Mouse (Mus musculus) liver, embryonic 13.5 days (tissue): ENCODE data around the gene Pxn. TPM values are rescaled to one million over a fixed set of nuclear protein-coding genes. Genes with fewer than 3 reads are reported as not detected.
A peak's percentile ranks its signal among the peaks of the same experiment; 100 is the strongest.

ENCODE experiments used
- ATAC-seq: fragments of 200-750 bp; cut with Nextera tagmentation; 2 replicates; pipeline ENCODE4 v1.8.0; 2017; ENCODE audit warnings: low read depth, mild to moderate bottlenecking, moderate number of reproducible peaks, moderate library complexity
- DNase-seq: peaks from one replicate; pipeline ENCODE4 v3.0.0; 2022
- H3K27ac ChIP-seq: fragments of 300-500 bp; sonication (generic); 2 replicates; pipeline ENCODE4 v1.5.1; 2015; ENCODE audit warnings: moderate library complexity, mild to moderate bottlenecking, inconsistent platforms
- H3K27me3 ChIP-seq: fragments of 300-500 bp; sonication (generic); 2 replicates; pipeline ENCODE4 v1.6.1; 2015; ENCODE audit warnings: mild to moderate bottlenecking, inconsistent platforms
- H3K36me3 ChIP-seq: fragments of 300-500 bp; sonication (generic); 2 replicates; pipeline ENCODE4 v1.6.1; 2015; ENCODE audit warnings: mild to moderate bottlenecking, inconsistent platforms
- H3K4me1 ChIP-seq: fragments of 300-500 bp; sonication (generic); replicated peaks from 2 replicates; pipeline ENCODE4 v1.6.1; 2015; ENCODE audit warnings: inconsistent platforms
- H3K4me2 ChIP-seq: fragments of 300-500 bp; sonication (generic); 2 replicates; pipeline ENCODE4 v1.6.1; 2015; ENCODE audit warnings: inconsistent platforms, mild to moderate bottlenecking, moderate library complexity
- H3K4me3 ChIP-seq: fragments of 300-500 bp; sonication (generic); replicated peaks from 2 replicates; pipeline ENCODE4 v1.5.1; 2015; ENCODE audit warnings: mild to moderate bottlenecking, inconsistent platforms
- H3K9ac ChIP-seq: fragments of 300-500 bp; sonication (generic); 2 replicates; pipeline ENCODE4 v1.6.1; 2015; ENCODE audit warnings: mild to moderate bottlenecking, inconsistent platforms
- H3K9me3 ChIP-seq: fragments of 300-500 bp; sonication (generic); replicated peaks from 2 replicates; pipeline ENCODE4 v1.6.1; 2016; ENCODE audit warnings: inconsistent platforms
- WGBS: fragments of 180-500 bp; shearing (Covaris S2); methylation state at CpG from one replicate; pipeline ENCODE4 v1.1.7; 2015; ENCODE audit not compliant: insufficient replicate concordance; 5-methylcytosine and 5-hydroxymethylcytosine counted together
- polyA plus RNA-seq: library from polyadenylated mRNA; unstranded; fragments of >200 nt; fragmentation: Nextera tagmentation; extraction: Ambion mirVana; gene quantifications from 2 replicates; pipeline ENCODE4 v1.2.1, GENCODE M21; 2015

Pxn gene
- polyA plus RNA-seq, 1 experiment from 2014 or later = 11.1 TPM

- H3K27ac ChIP-seq = peak overlapping the region; percentile 83
- 50% methylated on average over 7 of the region's 7 CpGs for WGBS
- peaks cover 90% of the 10 kb centered on the region for H3K4me1 ChIP-seq
- H3K4me2 ChIP-seq = peak overlapping the region; percentile 35
- no peaks in the 10 kb centered on the region for H3K9me3 ChIP-seq
- DNase-seq = no peak
- no peak overlapping the region for H3K4me3 ChIP-seq
- no peaks in the 10 kb centered on the region for H3K27me3 ChIP-seq
- H3K36me3 ChIP-seq = no peaks in the 10 kb centered on the region
- no peak for ATAC-seq
- peak overlapping the region; percentile 40 for H3K9ac ChIP-seq
Measured at GRCm38 (mm10) chr5:115529742-115530446, 23.4 kb downstream of the Pxn start.

- no peaks in the 10 kb centered on the region for H3K36me3 ChIP-seq
- ATAC-seq (no peak), DNase-seq (no peak)
- H3K4me1 ChIP-seq = peaks cover 91% of the 10 kb centered on the region
- no peaks in the 10 kb centered on the region for H3K9me3 ChIP-seq
- peak overlapping the region; percentile 83 for H3K27ac ChIP-seq
- H3K4me3 ChIP-seq = no peak overlapping the region
- H3K27me3 ChIP-seq = no peaks in the 10 kb centered on the region
- H3K4me2 ChIP-seq = peak overlapping the region; percentile 35; the same call in 1 of the 2 replicates
- peak overlapping the region; percentile 40 for H3K9ac ChIP-seq
- 10% methylated on average over 8 of the region's 8 CpGs for WGBS
Measured at GRCm38 (mm10) chr5:115530447-115530809, 24.0 kb downstream of the Pxn start.

- Histone ChIP-seq H3K4me3 (peak overlapping the region; percentile 44), H3K9me3 (no peaks in the 10 kb centered on the region), H3K9ac (peak overlapping the region; percentile 72), H3K4me1 (peaks cover 91% of the 10 kb centered on the region), H3K27me3 (no peaks in the 10 kb centered on the region), H3K4me2 (peak overlapping the region; percentile 72), H3K36me3 (no peaks in the 10 kb centered on the region), H3K27ac (peak overlapping the region; percentile 83)
- ATAC-seq = peak; percentile 92
- DNase-seq = peak; percentile 88
- 22% methylated on average over 18 of the region's 18 CpGs for whole genome bisulfite sequencing
Measured at GRCm38 (mm10) chr5:115531671-115532270, 25.3 kb downstream of the Pxn start.

- no peak overlapping the region for H3K4me3 ChIP-seq
- DNase-seq (no peak), ATAC-seq (no peak)
- 16% methylated on average over 16 of the region's 16 CpGs for whole genome bisulfite sequencing
- no peaks in the 10 kb centered on the region for H3K9me3 ChIP-seq
- no peaks in the 10 kb centered on the region for H3K27me3 ChIP-seq
- H3K9ac ChIP-seq = peak overlapping the region; percentile 5
- H3K4me1 ChIP-seq = peaks cover 94% of the 10 kb centered on the region
- H3K4me2 ChIP-seq = peak overlapping the region; percentile 26
- peak overlapping the region; percentile 35 for H3K27ac ChIP-seq
- H3K36me3 ChIP-seq = no peaks in the 10 kb centered on the region
Measured at GRCm38 (mm10) chr5:115534290-115534731, 27.8 kb downstream of the Pxn start.

GRCm38 (mm10) chr5:115534856-115535255 is 28.4 kb downstream of the Pxn start:
- H3K36me3 ChIP-seq = no peaks in the 10 kb centered on the region
- H3K27ac ChIP-seq = peak overlapping the region; percentile 35
- H3K27me3 ChIP-seq = no peaks in the 10 kb centered on the region
- H3K9ac ChIP-seq = peak overlapping the region; percentile 5
- 10% methylated on average over 8 of the region's 8 CpGs for WGBS
- no peak for DNase-seq
- ATAC-seq = no peak
- H3K4me1 ChIP-seq = peaks cover 93% of the 10 kb centered on the region
- no peak overlapping the region for H3K4me3 ChIP-seq
- peak overlapping the region; percentile 26 for H3K4me2 ChIP-seq
- H3K9me3 ChIP-seq = no peaks in the 10 kb centered on the region

- no peak for ATAC-seq
- 13% methylated on average over 7 of the region's 7 CpGs for WGBS
- Histone ChIP-seq H3K4me2 (peak overlapping the region; percentile 26; the same call in 1 of the 2 replicates), H3K27me3 (no peaks in the 10 kb centered on the region), H3K4me3 (no peak overlapping the region), H3K27ac (peak overlapping the region; percentile 35), H3K36me3 (no peaks in the 10 kb centered on the region), H3K9ac (peak overlapping the region; percentile 5; the same call in 1 of the 2 replicates), H3K4me1 (peaks cover 85% of the 10 kb centered on the region), H3K9me3 (no peaks in the 10 kb centered on the region)
- DNase-seq = no peak
Measured at GRCm38 (mm10) chr5:115535635-115536034, 29.2 kb downstream of the Pxn start.

- ATAC-seq = peak; percentile 4; the same call in 1 of the 2 replicates
- DNase-seq = no peak
- WGBS = 52% methylated on average over 13 of the region's 13 CpGs
- Histone ChIP-seq H3K27me3 (no peaks in the 10 kb centered on the region), H3K27ac (0 out of 2 replicates have a peak overlapping the region, but pooled peaks have one; percentile 35), H3K36me3 (no peaks in the 10 kb centered on the region), H3K4me2 (0 out of 2 replicates have a peak overlapping the region, but pooled peaks have one; percentile 6), H3K9me3 (no peaks in the 10 kb centered on the region), H3K9ac (0 out of 2 replicates have a peak overlapping the region, but pooled peaks have one; percentile 0), H3K4me1 (peaks cover 81% of the 10 kb centered on the region), H3K4me3 (no peak overlapping the region)
Measured at GRCm38 (mm10) chr5:115538017-115538692, 31.7 kb downstream of the Pxn start.

GRCm38 (mm10) chr5:115538693-115539043 is 32.2 kb downstream of the Pxn start:
- H3K4me2 ChIP-seq = 0 out of 2 replicates have a peak overlapping the region, but pooled peaks have one; percentile 6
- 0 out of 2 replicates have a peak overlapping the region, but pooled peaks have one; percentile 0 for H3K9ac ChIP-seq
- no peak overlapping the region for H3K27ac ChIP-seq
- 0% methylated on average over 12 of the region's 12 CpGs for WGBS
- H3K27me3 ChIP-seq = no peaks in the 10 kb centered on the region
- DNase-seq (peak; percentile 78), ATAC-seq (peak; percentile 53)
- H3K9me3 ChIP-seq = no peaks in the 10 kb centered on the region
- peaks cover 81% of the 10 kb centered on the region for H3K4me1 ChIP-seq
- no peak overlapping the region for H3K4me3 ChIP-seq
- no peaks in the 10 kb centered on the region for H3K36me3 ChIP-seq

GRCm38 (mm10) chr5:115542635-115543384 is 36.3 kb downstream of the Pxn start:
- Histone ChIP-seq H3K4me1 (peaks cover 61% of the 10 kb centered on the region), H3K9me3 (no peaks in the 10 kb centered on the region), H3K27me3 (no peaks in the 10 kb centered on the region), H3K4me3 (peak overlapping the region; percentile 42), H3K9ac (peak overlapping the region; percentile 55), H3K4me2 (peak overlapping the region; percentile 62), H3K27ac (peak overlapping the region; percentile 79), H3K36me3 (peaks cover 33% of the 10 kb centered on the region)
- DNase-seq (no peak), ATAC-seq (no peak)
- WGBS = 15% methylated on average over 19 of the region's 19 CpGs

- peaks cover 53% of the 10 kb centered on the region for H3K4me1 ChIP-seq
Measured at GRCm38 (mm10) chr5:115543509-115544253, 37.2 kb downstream of the Pxn start.

More at GRCm38 (mm10) chr5:115543509-115544253, 37.2 kb downstream of the Pxn start:
- H3K4me2 ChIP-seq = peak overlapping the region; percentile 62
- H3K27ac ChIP-seq = peak overlapping the region; percentile 79
- 48% methylated on average over 17 of the region's 17 CpGs for WGBS
- H3K36me3 ChIP-seq = peaks cover 41% of the 10 kb centered on the region
- H3K9me3 ChIP-seq = no peaks in the 10 kb centered on the region
- no peaks in the 10 kb centered on the region for H3K27me3 ChIP-seq
- H3K9ac ChIP-seq = peak overlapping the region; percentile 40; the same call in 1 of the 2 replicates
- peak; percentile 69 for ATAC-seq
- peak overlapping the region; percentile 42; the same call in 1 of the 2 replicates for H3K4me3 ChIP-seq
- DNase-seq = no peak
